Mouse (Mus musculus) neural tube, embryonic 11.5 days (tissue): ENCODE results near the gene Arhgap29. TPM values are rescaled to one million over a fixed set of nuclear protein-coding genes. Genes with fewer than 3 reads are reported as not detected.

Experiments used
- ATAC-seq: fragments of 200-750 bp; cut with Nextera tagmentation; 2 replicates; pipeline ENCODE4 v1.8.0; 2017; ENCODE audit warnings: moderate number of reproducible peaks, mild to moderate bottlenecking, moderate TSS enrichment, moderate library complexity; ENCODE audit not compliant: insufficient read depth, low FRiP score, low TSS enrichment
- DNase-seq: peaks from one replicate; pipeline ENCODE4 v3.0.0-alpha.2; 2015; ENCODE audit warnings: low spot score
- H3K27ac ChIP-seq: fragments of 300-500 bp; sonication (generic); 2 replicates; pipeline ENCODE4 v1.5.1; 2014; ENCODE audit warnings: low read depth, mild to moderate bottlenecking, low read length
- H3K27me3 ChIP-seq: fragments of 300-500 bp; sonication (generic); 2 replicates; pipeline ENCODE4 v1.6.1; 2014; ENCODE audit warnings: mild to moderate bottlenecking, low read length, mixed read lengths; ENCODE audit not compliant: control insufficient read depth, insufficient read depth
- H3K36me3 ChIP-seq: fragments of 300-500 bp; sonication (generic); 2 replicates; pipeline ENCODE4 v1.6.1; 2014; ENCODE audit warnings: mild to moderate bottlenecking, low read length, moderate library complexity, mixed read lengths; ENCODE audit not compliant: control insufficient read depth, insufficient read depth
- H3K4me1 ChIP-seq: fragments of 300-500 bp; sonication (generic); 2 replicates; pipeline ENCODE4 v1.6.1; 2014; ENCODE audit warnings: low read length, mixed read lengths; ENCODE audit not compliant: control insufficient read depth, insufficient read depth
- H3K4me2 ChIP-seq: fragments of 300-500 bp; sonication (generic); 2 replicates; pipeline ENCODE4 v1.6.1; 2014; ENCODE audit warnings: low read depth, mild to moderate bottlenecking, moderate library complexity
- H3K4me3 ChIP-seq: fragments of 300-500 bp; sonication (generic); 2 replicates; pipeline ENCODE4 v1.5.1; 2014; ENCODE audit warnings: low read depth, low read length
- H3K9ac ChIP-seq: fragments of 300-500 bp; sonication (generic); 2 replicates; pipeline ENCODE4 v1.6.1; 2014; ENCODE audit warnings: mild to moderate bottlenecking, low read length
- H3K9me3 ChIP-seq: fragments of 300-500 bp; sonication (generic); 2 replicates; pipeline ENCODE4 v1.6.1; 2016; ENCODE audit warnings: low read length; ENCODE audit not compliant: control insufficient read depth
- WGBS: fragments of 180-500 bp; shearing (Covaris S2); extraction: QIAGEN DNeasy Blood & Tissue Kit; methylation state at CpG from one replicate; pipeline ENCODE4 v1.1.7; 2014; 5-methylcytosine and 5-hydroxymethylcytosine counted together
- polyA plus RNA-seq: library from polyadenylated mRNA; unstranded; fragments of >200 nt; fragmentation: Nextera tagmentation; extraction: Ambion mirVana; gene quantifications from 2 replicates; pipeline ENCODE4 v1.2.1, GENCODE M21; 2014

Arhgap29 gene
- polyA plus RNA-seq, 1 experiment from 2014 or later = 35.5 TPM

DNA sequence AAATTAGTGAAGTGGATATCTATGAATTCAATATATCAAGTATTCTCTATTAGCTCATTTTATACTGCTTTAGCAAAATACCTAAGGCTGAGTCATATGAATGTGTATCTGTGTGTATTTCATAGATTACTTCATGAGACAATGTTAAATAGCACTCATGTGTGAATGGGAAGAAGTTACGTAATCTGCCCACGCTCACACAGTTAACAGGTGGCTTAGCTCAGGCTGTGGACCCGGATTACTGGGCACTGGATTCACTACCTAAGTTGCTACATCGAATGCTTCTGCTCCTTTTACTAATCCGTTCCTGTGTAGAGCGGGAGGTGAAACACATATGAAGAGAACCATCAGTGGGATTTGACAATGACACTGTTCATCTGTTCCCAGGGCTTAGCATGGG lies 15.3 kb upstream of the Arhgap29 start:
- DNase-seq (no peak), ATAC-seq (no peak)
- Histone ChIP-seq H3K9me3 (no peaks in the 10 kb centered on the region), H3K27me3 (no peaks in the 10 kb centered on the region), H3K4me2 (no peak overlapping the region), H3K4me1 (no peaks in the 10 kb centered on the region), H3K9ac (no peak overlapping the region), H3K4me3 (no peak overlapping the region), H3K36me3 (no peaks in the 10 kb centered on the region), H3K27ac (no peak overlapping the region)
- WGBS = 88% methylated on average over 6 of the region's 6 CpGs

GRCm38 (mm10) chr3:121939658-121940057 lies 12.7 kb upstream of the Arhgap29 start:
- H3K27me3 ChIP-seq = no peaks in the 10 kb centered on the region
- no peak overlapping the region for H3K4me3 ChIP-seq
- no peaks in the 10 kb centered on the region for H3K36me3 ChIP-seq
- no peak overlapping the region for H3K9ac ChIP-seq
- no peak for DNase-seq
- WGBS = 68% methylated on average over 1 of the region's 1 CpGs
- no peak for ATAC-seq
- H3K4me2 ChIP-seq = no peak overlapping the region
- H3K9me3 ChIP-seq = no peaks in the 10 kb centered on the region
- no peak overlapping the region for H3K27ac ChIP-seq
- H3K4me1 ChIP-seq = no peaks in the 10 kb centered on the region

GRCm38 (mm10) chr3:121940094-121940889 lies 12.0 kb upstream of the Arhgap29 start:
- Histone ChIP-seq H3K9me3 (no peaks in the 10 kb centered on the region), H3K4me1 (no peaks in the 10 kb centered on the region), H3K9ac (no peak overlapping the region), H3K27ac (no peak overlapping the region), H3K4me2 (no peak overlapping the region), H3K27me3 (no peaks in the 10 kb centered on the region), H3K4me3 (no peak overlapping the region), H3K36me3 (no peaks in the 10 kb centered on the region)
- WGBS = 86% methylated on average over 8 of the region's 8 CpGs
- DNase-seq = no peak
- ATAC-seq = no peak

DNA sequence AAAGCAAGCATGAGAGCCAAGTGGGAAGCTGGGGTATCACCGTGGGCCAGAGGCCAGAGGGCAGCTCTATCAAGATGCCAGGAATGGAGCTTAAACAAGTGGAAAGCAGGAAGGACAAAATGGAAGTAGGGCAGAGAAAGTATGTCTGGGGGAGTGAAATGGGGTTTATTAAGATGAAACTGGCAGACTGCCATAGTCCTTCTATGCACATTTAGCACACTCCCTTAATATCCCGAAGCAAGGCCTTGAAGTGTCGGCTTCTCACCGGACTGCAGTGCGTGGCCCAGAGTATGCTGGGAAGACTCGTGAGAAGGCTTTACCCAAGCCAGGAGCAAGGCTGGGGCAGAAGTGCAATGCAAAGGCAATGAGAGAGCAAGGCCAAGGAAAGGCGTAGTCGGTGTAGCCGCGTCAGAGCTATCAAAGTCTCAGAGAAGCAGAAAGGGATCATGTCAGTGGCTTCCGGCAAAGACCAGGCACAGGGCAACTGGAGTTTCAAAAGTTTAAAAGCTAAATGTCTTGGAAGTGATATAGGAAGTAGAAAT lies 11.1 kb upstream of the Arhgap29 start:
- H3K4me3 ChIP-seq = no peak overlapping the region
- DNase-seq (no peak), ATAC-seq (no peak)
- H3K4me2 ChIP-seq = no peak overlapping the region
- H3K9ac ChIP-seq = no peak overlapping the region
- WGBS = 95% methylated on average over 11 of the region's 11 CpGs
- H3K4me1 ChIP-seq = no peaks in the 10 kb centered on the region
- no peaks in the 10 kb centered on the region for H3K9me3 ChIP-seq
- H3K27me3 ChIP-seq = no peaks in the 10 kb centered on the region
- no peaks in the 10 kb centered on the region for H3K36me3 ChIP-seq
- H3K27ac ChIP-seq = no peak overlapping the region

DNA sequence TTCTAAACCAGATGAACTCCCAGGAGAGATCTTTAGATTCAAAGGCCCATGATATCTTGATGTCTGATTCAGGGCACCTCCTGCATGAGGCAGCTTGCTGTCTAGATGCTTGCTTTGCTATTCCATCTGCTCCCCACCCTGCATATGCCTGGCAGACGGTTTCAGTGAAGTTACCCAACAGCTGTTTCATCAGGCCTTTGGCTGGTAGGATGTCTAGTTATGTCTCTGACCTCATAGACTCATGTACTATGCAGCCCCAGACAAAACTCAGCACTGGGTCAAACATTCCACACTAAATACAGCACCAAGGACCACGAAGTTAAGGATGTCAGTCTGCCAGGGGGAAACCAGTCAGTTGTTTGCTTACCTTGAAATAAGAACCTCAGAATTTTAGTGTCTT lies 6.4 kb upstream of the Arhgap29 start:
- no peaks in the 10 kb centered on the region for H3K4me1 ChIP-seq
- no peak for ATAC-seq
- WGBS = 59% methylated on average over 2 of the region's 2 CpGs
- no peak overlapping the region for H3K27ac ChIP-seq
- H3K36me3 ChIP-seq = no peaks in the 10 kb centered on the region
- no peak overlapping the region for H3K4me3 ChIP-seq
- H3K4me2 ChIP-seq = no peak overlapping the region
- DNase-seq = no peak
- H3K9me3 ChIP-seq = no peaks in the 10 kb centered on the region
- no peak overlapping the region for H3K9ac ChIP-seq
- no peaks in the 10 kb centered on the region for H3K27me3 ChIP-seq

DNA sequence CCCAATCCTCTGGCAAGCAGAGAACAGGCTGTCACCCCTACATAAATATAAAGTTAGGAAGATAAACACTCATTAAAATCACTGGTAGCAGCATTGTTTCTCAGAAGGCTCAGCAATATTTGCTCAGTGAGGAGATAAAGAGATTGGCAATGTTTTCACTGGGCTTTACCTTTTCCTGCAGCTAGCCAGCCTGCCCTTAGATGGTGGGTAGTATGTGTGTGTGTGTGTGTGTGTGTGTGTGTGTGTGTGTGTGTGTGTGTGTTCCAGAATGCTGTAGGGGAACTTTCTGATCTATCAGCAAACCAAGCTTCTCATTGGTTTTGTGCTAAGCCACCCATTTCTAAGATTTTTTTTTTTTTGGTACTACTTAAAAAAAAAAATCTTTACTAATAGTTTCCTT lies 5.6 kb upstream of the Arhgap29 start:
- no peak for ATAC-seq
- no peaks in the 10 kb centered on the region for H3K4me1 ChIP-seq

DNA sequence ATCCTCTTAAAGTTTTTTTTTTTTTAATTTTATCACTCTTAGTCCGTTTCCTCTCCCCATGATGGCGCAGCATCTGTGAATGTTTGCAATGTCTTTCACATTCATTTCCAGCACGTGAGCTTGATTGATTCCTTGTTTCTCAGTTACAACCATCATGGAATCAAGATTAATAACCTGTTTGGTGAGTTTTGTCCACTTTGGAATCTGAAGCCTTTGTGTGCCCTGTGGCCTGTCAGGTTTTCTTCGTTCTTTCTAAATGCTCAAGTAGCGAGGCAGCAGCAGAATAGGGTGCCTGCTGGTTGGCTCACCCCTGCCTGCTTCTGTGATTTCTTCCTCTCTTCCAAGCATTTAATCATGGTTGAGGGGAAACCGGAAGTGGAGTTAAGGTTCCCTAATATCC lies 2.2 kb upstream of the Arhgap29 start:
- peaks cover 12% of the 10 kb centered on the region for H3K27me3 ChIP-seq
- H3K4me3 ChIP-seq = no peak overlapping the region
- H3K27ac ChIP-seq = no peak overlapping the region
- H3K4me2 ChIP-seq = no peak overlapping the region
- no peak for ATAC-seq
- no peak overlapping the region for H3K9ac ChIP-seq
- no peak for DNase-seq
- H3K9me3 ChIP-seq = no peaks in the 10 kb centered on the region
- 59% methylated on average over 6 of the region's 6 CpGs for WGBS
- H3K4me1 ChIP-seq = no peaks in the 10 kb centered on the region
- no peaks in the 10 kb centered on the region for H3K36me3 ChIP-seq

More for the DNA sequence above, 5.6 kb upstream of the Arhgap29 start:
- H3K36me3 ChIP-seq = no peaks in the 10 kb centered on the region
- H3K27ac ChIP-seq = no peak overlapping the region
- H3K9me3 ChIP-seq = no peaks in the 10 kb centered on the region
- H3K4me3 ChIP-seq = no peak overlapping the region
- no peak overlapping the region for H3K9ac ChIP-seq
- H3K4me2 ChIP-seq = no peak overlapping the region
- no peak for DNase-seq
- H3K27me3 ChIP-seq = no peaks in the 10 kb centered on the region

DNA sequence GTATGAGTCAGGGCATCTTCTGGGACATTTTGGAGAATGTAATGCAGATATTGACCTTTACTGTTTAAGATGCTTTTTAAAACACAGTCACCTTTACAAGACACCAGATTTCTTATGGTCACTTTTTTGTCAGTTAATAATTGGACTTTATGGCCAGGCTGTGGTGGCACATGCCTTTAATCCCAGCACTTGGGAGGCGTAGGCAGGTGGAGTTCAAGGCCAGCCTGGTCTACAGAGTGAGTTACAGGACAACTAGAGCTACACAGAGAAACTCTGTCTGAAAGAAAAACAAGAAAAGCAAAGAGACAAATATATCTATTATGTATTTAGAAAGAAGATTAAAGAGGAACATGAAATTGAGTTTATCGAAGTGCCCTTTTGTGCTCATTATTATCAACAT lies 1.2 kb upstream of the Arhgap29 start:
- Histone ChIP-seq H3K4me1 (no peaks in the 10 kb centered on the region), H3K4me2 (no peak overlapping the region), H3K9me3 (no peaks in the 10 kb centered on the region), H3K4me3 (no peak overlapping the region), H3K9ac (no peak overlapping the region), H3K36me3 (no peaks in the 10 kb centered on the region), H3K27ac (no peak overlapping the region), H3K27me3 (peaks cover 12% of the 10 kb centered on the region)
- DNase-seq (no peak), ATAC-seq (no peak)
- WGBS = 89% methylated on average over 2 of the region's 2 CpGs

DNA sequence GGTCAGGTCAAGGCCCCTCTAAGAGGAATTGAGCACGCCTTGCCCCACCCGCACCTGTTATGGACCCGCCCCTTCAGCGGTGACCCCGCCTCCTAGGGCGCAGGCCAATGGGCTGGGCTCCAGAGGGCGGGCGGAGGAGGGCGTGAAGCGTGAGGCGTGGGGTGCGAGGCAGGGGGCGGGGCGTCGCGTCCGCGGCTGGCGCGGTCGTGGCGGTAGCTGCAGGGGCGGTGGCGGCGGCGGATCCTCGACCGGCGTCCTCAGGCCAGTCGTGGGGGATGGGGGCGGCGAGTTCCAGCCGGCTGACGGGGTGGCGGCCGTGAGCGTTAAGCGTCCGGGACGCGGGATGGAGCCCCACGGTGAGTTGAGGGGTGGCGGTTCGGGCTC lies 700 bp downstream of the Arhgap29 start:
- peak overlapping the region; percentile 61 for H3K4me3 ChIP-seq
- no peaks in the 10 kb centered on the region for H3K36me3 ChIP-seq
- peaks cover 12% of the 10 kb centered on the region for H3K27me3 ChIP-seq
- H3K9ac ChIP-seq = peak overlapping the region; percentile 61
- under 1% methylated on average over 38 of the region's 44 CpGs for WGBS
- peak overlapping the region; percentile 87 for H3K4me2 ChIP-seq
- peak; percentile 83 for DNase-seq
- no peaks in the 10 kb centered on the region for H3K9me3 ChIP-seq
- no peaks in the 10 kb centered on the region for H3K4me1 ChIP-seq
- H3K27ac ChIP-seq = no peak overlapping the region
- ATAC-seq = peak; percentile 95
